Mouse (Mus musculus) ES-Bruce4 (cell line): Measurements from ENCODE around the gene Xpnpep3. TPM values are rescaled to one million over a fixed set of nuclear protein-coding genes. Genes with fewer than 3 reads are reported as not detected.

Experiments used
- H3K27ac ChIP-seq: 2 replicates; pipeline ENCODE4 v1.5.1; 2012; ENCODE audit warnings: low read length, inconsistent platforms; ENCODE audit not compliant: insufficient read depth
- H3K27me3 ChIP-seq: 2 replicates; pipeline ENCODE4 v1.6.1; 2012; ENCODE audit warnings: mild to moderate bottlenecking, low read length, inconsistent platforms; ENCODE audit not compliant: control insufficient read depth, poor library complexity, insufficient read depth, severe bottlenecking
- H3K36me3 ChIP-seq: 2 replicates; pipeline ENCODE4 v1.6.1; 2012; ENCODE audit warnings: inconsistent platforms, mild to moderate bottlenecking, low read length, moderate library complexity; ENCODE audit not compliant: control insufficient read depth, poor library complexity, insufficient read depth, severe bottlenecking
- H3K4me1 ChIP-seq: one replicate; pipeline ENCODE4 v1.8.1; 2011; ENCODE audit warnings: low read length; ENCODE audit not compliant: control insufficient read depth, insufficient read depth
- H3K4me3 ChIP-seq: 2 replicates; pipeline ENCODE4 v1.5.1; 2011; ENCODE audit warnings: low read depth, mild to moderate bottlenecking, low read length
- H3K9ac ChIP-seq: 2 replicates; pipeline ENCODE4 v1.6.1; 2012; ENCODE audit warnings: low read depth, mild to moderate bottlenecking, inconsistent platforms; ENCODE audit not compliant: poor library complexity, severe bottlenecking
- H3K9me3 ChIP-seq: replicated peaks from 2 replicates; pipeline ENCODE4 v1.6.1; 2012; ENCODE audit warnings: mild to moderate bottlenecking, low read length, inconsistent platforms; ENCODE audit not compliant: control insufficient read depth, poor library complexity, insufficient read depth, severe bottlenecking
- CTCF ChIP-seq: IDR thresholded peaks from one replicate; pipeline ENCODE4 v1.8.1; 2011; ENCODE audit warnings: low read depth, low read length
- EP300 ChIP-seq: IDR thresholded peaks from 2 replicates; pipeline ENCODE4 v1.6.1; 2011; ENCODE audit warnings: low read depth, low read length; ENCODE audit not compliant: insufficient read depth
- POLR2A ChIP-seq: IDR thresholded peaks from one replicate; pipeline ENCODE4 v1.8.1; 2011; ENCODE audit warnings: low read length; ENCODE audit not compliant: insufficient read depth
- polyA plus RNA-seq: library from polyadenylated mRNA; stranded (reverse); fragments of >200 nt; gene quantifications from 2 replicates; pipeline ENCODE4 v1.2.4, GENCODE M21; 2011; ENCODE audit warnings: low read depth; ENCODE audit not compliant: missing spikeins, insufficient read depth, insufficient read length

Gene Xpnpep3
- polyA plus RNA-seq, 1 experiment: 26.7 TPM

DNA sequence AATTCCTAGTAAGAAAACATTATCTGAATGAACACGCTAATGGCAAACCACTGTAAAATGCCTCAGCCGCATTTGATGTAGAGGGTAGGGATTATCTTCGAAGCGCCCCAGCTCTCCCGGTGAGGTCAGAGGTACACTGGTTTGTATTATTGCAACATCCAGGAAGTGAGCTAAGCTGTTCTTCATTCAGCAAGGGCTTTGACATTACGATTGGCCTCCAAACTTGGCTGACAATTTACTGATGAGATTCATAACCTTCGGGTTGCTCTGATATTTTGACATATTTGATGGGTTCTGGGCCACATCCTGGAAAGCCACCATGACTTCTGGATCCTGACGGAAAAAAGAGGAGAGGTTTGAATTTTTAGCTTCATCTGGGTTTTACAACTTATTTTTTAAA, 34.7 kb upstream of the Xpnpep3 start:
- H3K27me3 ChIP-seq: no peaks in the 10 kb centered on the region
- no peak for TF ChIP-seq EP300
- no peak for TF ChIP-seq POLR2A
- TF ChIP-seq CTCF: no peak
- H3K9ac ChIP-seq: no peak overlapping the region
- H3K4me3 ChIP-seq: no peak overlapping the region
- H3K4me1 ChIP-seq: no peaks in the 10 kb centered on the region
- H3K9me3 ChIP-seq: no peaks in the 10 kb centered on the region
- peaks cover 67% of the 10 kb centered on the region for H3K36me3 ChIP-seq
- H3K27ac ChIP-seq: no peak overlapping the region

DNA sequence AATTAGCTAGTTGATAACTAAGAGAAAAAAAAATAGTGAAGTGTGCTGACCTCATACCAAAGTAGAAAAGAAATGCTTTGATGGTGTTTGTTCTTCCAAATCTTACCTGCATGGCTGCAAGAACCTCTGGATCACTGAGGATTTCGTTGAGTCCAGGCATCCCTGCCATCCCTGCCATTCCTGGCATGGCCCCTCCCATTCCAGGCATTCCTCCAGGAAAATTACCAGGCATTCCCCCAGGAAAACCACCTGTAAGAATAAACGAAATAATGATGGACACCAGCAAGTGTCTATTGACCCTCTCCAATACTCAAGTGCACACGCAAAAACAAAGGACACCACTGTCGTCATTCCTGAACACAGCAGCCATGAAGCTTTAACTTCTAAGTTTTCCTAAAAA, 33.7 kb upstream of the Xpnpep3 start:
- H3K4me3 ChIP-seq: no peak overlapping the region
- no peaks in the 10 kb centered on the region for H3K9me3 ChIP-seq
- H3K36me3 ChIP-seq: peaks cover 74% of the 10 kb centered on the region
- H3K27ac ChIP-seq: no peak overlapping the region
- no peak overlapping the region for H3K9ac ChIP-seq
- TF ChIP-seq EP300 (no peak), POLR2A (no peak), CTCF (no peak)
- H3K4me1 ChIP-seq: no peaks in the 10 kb centered on the region
- no peaks in the 10 kb centered on the region for H3K27me3 ChIP-seq

DNA sequence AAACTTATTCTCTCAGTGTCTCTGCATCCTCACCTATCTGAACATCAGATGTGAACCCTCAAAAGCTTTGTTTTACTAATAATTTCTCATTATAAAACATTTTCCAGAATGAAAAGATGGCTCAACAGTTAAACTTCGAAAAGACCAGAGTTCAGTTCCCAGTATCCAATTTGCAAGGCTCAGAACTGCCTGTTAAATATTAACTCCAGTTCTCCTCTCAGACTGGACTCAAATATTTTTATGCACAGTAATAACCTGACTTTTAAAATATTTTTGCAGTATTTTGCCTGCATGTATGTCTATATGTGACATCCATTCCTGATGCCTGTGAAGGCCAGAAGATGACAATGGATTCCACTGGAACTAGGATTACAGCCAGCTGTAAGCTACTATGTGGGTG, 31.3 kb upstream of the Xpnpep3 start:
- peaks cover 85% of the 10 kb centered on the region for H3K36me3 ChIP-seq
- H3K9me3 ChIP-seq: no peaks in the 10 kb centered on the region
- no peak overlapping the region for H3K9ac ChIP-seq
- no peak overlapping the region for H3K4me3 ChIP-seq
- TF ChIP-seq EP300: no peak
- no peak for TF ChIP-seq CTCF
- TF ChIP-seq POLR2A: no peak
- H3K27me3 ChIP-seq: no peaks in the 10 kb centered on the region
- H3K4me1 ChIP-seq: no peaks in the 10 kb centered on the region
- no peak overlapping the region for H3K27ac ChIP-seq

DNA sequence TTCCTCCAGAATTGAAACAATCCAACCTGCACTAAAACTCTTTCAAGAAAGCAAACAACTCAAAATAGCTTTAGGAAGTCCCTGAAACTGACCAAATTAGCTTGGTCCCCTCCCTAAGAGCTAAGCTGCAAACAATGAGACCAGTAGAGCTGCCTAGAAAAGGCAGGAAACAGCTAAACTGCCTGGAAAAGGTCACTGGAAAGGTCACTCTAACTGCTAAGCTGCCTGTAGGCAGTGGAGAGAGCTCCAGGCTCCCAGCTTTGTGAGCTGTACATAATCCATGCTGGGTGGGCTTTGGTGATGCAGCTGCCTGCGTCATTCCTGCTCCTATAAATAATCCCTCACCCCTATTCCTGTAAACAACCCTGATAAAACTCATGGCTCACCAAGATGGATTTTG, 29.6 kb upstream of the Xpnpep3 start:
- Histone ChIP-seq H3K9me3 (no peaks in the 10 kb centered on the region), H3K27me3 (no peaks in the 10 kb centered on the region), H3K4me3 (no peak overlapping the region), H3K4me1 (no peaks in the 10 kb centered on the region), H3K27ac (no peak overlapping the region; the same call in 1 of the 2 replicates), H3K36me3 (peaks cover 79% of the 10 kb centered on the region), H3K9ac (no peak overlapping the region)
- TF ChIP-seq POLR2A (no peak), EP300 (0 out of 2 replicates have a peak, but pooled peaks have one; percentile 59)

DNA sequence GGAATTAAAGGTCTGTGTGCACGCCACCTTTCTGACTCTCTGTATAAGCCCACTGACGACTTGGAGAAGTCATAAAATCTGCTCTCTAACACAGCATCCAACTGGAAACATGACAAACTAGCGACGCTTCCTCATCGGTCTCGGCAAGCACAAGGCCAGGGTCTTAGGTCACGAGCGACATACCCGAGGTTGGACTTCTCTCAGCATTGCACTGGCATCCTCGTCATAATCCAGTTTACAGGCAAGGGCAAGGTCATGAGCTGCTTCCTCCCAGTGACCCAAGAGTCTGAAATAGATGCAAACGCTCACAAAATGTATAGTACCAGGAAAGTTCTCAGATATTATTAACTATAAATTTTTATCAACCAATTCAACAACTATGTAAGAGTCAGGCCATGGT, 25.3 kb upstream of the Xpnpep3 start:
- peaks cover 75% of the 10 kb centered on the region for H3K36me3 ChIP-seq
- TF ChIP-seq EP300 (no peak), POLR2A (no peak), CTCF (no peak)
- no peaks in the 10 kb centered on the region for H3K27me3 ChIP-seq
- H3K4me3 ChIP-seq: no peak overlapping the region
- no peak overlapping the region for H3K27ac ChIP-seq
- no peak overlapping the region for H3K9ac ChIP-seq
- no peaks in the 10 kb centered on the region for H3K4me1 ChIP-seq
- no peaks in the 10 kb centered on the region for H3K9me3 ChIP-seq

DNA sequence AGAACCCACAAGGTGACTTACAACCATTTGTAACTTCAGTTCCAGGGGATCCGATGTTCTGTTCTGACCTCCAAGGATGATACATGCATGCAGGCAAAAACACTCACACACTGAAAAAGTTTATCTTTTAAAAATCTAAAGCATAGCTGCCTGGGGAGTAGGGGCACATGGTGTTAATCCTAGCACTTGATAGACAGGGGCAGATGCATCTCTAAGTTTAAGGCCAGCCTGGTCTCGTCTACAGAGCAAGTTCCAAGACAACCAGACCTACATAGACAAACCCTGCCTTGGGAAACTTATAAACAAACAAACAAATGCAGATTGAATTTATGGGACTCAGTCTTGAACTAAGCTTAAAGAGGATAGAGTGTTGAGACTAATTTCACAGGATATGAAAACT, 21.1 kb upstream of the Xpnpep3 start:
- TF ChIP-seq CTCF: no peak
- no peak for TF ChIP-seq EP300
- TF ChIP-seq POLR2A: no peak
- Histone ChIP-seq H3K4me1 (no peaks in the 10 kb centered on the region), H3K36me3 (peaks cover 75% of the 10 kb centered on the region), H3K4me3 (no peak overlapping the region), H3K9ac (no peak overlapping the region), H3K9me3 (no peaks in the 10 kb centered on the region), H3K27ac (no peak overlapping the region), H3K27me3 (no peaks in the 10 kb centered on the region)

DNA sequence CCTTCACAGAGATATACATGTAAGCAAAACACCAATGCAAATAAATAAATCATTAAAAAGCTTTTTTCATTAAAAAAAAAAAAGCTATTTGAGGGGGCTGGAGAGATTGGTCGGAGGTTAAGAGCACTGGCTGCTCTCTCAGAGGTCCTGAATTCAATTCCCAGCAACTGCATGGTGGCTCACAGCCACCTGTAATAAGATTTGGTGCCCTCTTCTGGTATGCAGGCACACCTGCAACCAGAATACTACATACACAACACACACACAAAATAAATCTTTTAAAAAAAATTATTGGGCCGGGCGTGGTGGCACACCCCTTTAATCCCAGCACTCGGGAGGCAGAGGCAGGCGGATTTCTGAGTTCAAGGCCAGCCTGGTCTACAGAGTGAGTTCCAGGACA, 13.6 kb upstream of the Xpnpep3 start:
- no peaks in the 10 kb centered on the region for H3K9me3 ChIP-seq
- TF ChIP-seq CTCF (peak; percentile 23), EP300 (no peak), POLR2A (no peak)
- H3K27ac ChIP-seq: no peak overlapping the region
- H3K36me3 ChIP-seq: peaks cover 79% of the 10 kb centered on the region
- no peak overlapping the region for H3K9ac ChIP-seq
- H3K27me3 ChIP-seq: no peaks in the 10 kb centered on the region
- H3K4me3 ChIP-seq: no peak overlapping the region
- H3K4me1 ChIP-seq: no peaks in the 10 kb centered on the region
